Mouse (Mus musculus): ENCODE results near the gene Arsa.
"Not testable (repeated sequence)": the region's sequence is repeated elsewhere in the genome, so short reads cannot be mapped to it uniquely, and the experiment has no call there.

The Arsa gene

GRCm38 (mm10) chr15:89453865-89454478 lies 23.3 kb downstream of the Arsa start, which contains the start of gene Mapk8ip2:
Gene Mapk8ip2, plus strand, starts transcription at chr15:89453913.
- DNase-seq, result no peak

DNA sequence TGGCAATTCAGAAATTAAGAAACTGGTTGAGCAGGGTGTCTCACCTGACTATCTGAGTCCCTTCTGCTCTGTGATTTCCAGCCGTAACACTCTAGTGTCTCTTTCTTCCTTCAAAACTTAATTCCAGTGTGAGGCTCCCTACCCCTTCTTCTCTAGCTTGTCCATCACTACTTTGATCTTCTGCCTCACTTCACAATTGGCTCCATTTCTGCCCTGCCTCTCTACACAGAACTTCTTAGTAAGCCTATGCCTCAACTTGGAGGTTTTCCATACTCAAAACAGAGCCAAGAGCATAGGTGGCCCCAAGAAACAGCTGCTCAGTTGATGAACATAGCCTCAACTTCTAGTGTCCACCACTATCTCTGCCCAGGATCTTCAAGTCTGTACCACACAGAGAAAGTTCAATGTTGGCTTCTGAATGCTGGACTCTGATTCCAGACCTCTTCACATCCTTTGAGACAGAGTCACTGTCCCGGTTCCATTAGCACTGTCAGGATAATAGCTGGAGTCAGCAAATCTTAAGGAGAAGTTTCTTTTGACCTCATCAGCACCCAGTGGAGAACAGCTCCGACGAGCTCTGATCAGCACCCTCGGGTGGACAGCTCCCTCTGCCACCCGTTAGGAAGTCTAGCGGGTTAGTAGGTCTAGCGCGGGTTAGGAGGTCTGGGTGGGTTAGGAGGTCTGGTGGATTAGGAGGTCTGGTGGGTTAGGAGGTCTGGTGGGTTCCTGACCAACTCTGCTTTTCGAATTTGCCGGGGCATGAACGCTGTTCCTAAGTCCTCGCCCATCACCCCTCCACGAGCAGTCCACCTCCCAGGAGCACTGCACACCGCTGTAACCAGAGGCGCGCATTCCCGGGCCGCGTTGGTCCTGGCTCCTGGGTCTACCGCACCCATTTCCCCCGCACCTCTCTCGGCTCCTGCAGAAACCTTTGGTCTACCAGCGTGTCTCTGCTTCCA lies 24.0 kb downstream of the Arsa start:
- DNase-seq, result peak; percentile 65 to 76

DNA sequence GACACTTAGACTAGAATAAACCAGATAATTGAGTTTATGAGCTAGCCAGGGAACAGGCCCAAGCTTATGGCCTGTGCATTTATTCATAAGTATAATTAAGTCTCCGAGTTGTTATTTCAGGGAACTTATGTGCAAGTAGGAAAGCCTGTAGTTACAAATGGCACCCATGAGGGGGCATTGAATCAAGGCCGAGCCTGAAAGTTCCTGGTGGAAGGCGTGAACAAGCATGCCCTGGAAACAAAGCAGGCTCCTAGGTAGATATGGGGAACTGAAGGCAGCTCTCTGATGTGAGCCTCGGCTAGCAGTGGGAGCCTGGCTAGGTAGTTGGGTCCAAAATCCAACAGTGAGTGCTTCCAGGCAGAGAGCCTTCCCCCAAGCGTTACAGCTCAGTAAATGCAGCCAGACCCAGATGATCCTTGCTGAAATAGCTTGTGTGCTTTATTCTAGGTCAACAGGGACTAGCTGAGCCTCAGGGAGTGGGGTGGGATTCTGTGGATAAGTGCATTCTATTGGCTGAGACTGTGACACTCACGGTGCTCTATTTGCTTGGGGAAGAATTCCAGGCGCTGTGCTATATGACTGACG lies 34.6 kb downstream of the Arsa start:
- no peak for DNase-seq

DNA sequence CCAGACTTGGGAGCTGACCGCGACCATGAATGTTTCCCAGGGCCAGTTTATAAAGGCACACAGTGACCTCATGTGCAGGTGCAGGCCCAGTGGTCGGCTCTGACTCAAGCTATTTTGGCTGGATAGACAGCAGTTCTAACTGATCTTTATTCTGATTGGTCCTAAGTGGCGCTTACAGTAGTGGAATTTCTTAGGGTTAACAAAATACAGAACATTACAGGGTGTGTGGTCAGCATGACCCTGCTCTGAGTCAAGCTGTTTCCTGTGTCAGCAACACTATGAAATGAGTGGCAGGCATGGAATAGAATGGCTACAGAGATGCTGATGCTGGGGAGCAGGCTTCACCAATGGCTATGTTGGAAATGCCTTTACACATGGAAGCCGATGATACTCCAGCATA lies 41.3 kb downstream of the Arsa start:
- DNase-seq, result no peak

DNA sequence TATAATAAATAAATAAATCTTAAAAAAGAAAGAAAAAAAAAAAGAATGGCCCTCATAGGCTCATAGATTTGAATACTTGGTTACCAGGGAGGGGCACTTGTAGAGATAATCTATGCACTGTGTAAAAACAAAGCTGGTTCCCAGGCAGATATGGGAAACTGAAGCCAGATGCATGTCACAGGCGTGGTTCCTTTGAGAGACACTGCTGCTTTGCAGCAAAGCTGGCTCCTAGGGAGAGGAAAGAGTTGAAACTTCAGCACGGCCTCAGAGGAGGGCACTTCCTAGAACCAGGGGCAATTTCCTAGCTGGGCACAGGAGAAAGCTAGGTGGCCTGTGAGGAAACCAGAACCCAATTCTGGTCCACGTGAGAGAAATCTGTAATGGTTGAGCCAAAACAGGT lies 43.1 kb downstream of the Arsa start:
- DNase-seq, result no peak

DNA sequence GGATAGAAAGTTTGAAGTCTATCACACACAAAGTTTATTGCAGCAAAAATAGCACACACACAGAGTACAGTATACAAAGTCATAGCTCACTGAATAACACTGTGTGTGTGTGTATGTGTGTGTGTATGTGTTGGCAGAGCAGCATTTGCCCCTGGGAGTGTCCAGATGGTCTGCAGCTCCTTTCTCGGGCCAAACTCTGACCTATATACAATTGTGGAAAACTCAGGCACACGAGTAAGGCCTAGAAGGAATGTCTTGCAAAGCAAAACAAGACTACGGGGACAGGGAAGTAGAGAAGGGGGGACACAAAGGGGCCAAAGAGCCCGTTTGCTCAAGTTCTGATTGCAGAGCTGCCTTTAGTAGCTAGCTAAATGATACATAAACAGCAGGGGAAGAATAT lies 44.3 kb downstream of the Arsa start:
- DNase-seq, result no peak

GRCm38 (mm10) chr15:89431806-89432205 lies 45.4 kb downstream of the Arsa start:
- no peak for DNase-seq

DNA sequence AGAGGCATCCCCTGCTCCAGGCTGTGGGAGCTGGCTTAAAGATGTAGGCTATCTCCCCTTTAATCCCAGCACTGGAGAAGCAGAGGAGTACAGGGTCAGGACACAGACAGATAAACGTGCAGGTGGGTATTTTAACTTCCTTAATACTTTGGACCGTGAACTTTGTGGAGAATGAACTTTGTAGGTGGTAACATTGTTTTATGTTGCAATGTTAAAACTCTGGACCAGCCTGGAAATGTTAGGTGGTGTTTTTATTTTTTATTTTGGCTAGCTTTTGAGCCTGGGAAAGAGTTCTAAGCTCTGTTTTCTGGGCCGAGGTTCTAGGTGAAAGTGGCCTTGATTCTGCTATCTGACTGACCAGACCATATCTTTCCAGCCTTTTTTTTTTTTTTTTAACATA lies 46.0 kb downstream of the Arsa start:
- DNase-seq, result no peak

DNA sequence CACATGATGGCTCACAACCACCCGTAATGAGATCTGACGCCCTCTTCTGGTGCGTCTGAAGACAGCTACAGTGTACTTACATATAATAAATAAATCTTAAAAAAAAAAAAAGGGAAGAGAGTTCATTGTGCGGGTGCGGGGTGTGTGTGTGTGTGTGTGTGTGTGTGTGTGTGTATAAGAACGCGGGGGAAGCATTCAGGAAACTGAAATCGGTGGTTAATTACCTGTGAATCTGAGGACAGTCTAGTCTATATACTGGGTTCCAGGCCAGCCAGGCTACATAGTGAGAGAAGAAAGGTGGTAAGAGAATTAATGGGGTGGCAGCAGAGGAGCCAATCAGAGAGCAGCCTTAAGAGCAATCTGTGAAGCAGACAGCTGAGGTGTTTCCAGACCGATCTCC lies 46.5 kb downstream of the Arsa start:
- not testable (repeated sequence) for DNase-seq

DNA sequence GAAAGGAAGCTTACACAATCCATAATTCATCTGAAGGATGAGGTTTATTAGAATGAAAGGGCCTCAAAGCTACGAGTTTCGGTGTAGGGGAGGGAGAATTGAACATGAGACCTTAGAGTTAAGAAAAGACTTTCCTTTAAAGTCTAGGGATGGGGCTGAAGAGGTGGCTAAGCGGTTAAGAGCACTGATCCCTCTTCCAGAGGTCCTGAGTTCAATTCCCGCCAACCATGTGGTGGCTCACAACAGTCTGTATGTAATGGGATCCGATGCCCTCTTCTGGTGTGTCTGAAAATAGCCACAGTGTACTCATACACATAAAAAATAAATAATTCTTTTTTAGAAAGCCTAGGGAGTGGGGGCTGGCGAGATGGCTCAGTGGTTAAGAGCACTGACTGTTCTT lies 46.9 kb downstream of the Arsa start:
- no peak for DNase-seq

GRCm38 (mm10) chr15:89429352-89430221 lies 47.6 kb downstream of the Arsa start, which contains the start of the genes C730034F03Rik, Gm44502 and Chkb:
Gene C730034F03Rik, plus strand, starts transcription at chr15:89429589.
Gene Gm44502, minus strand, starts transcription at chr15:89429696.
Gene Chkb, minus strand, starts transcription at chr15:89429908.
- DNase-seq, result peak; percentile 92 to 95

DNA sequence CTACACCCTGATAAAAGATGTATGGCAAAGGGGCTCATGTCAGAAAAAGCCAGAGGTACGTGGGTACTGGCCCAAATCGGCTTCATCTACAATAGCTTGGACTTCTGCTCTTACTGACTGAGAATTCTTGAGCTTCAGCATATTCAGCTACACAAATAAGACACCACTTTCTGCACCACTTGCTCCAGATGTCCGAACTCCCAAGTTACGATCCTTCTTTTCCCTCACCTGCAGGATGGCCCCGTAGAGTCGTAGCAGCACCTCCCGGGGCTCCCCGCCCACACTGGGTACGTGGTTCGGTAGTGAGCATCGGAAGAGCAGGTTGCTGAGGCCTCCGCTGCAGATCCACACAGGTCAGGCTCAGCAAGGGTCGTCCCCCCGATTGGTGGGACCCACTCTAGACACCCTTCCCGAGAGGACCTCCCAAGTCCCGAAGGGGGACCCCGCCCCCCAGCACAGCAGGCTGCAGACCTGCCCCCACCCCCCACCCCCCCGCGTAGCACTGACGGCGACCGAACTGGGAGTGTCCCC lies 48.3 kb downstream of the Arsa start:
- no peak for DNase-seq

- DNase-seq, result no peak
These were observed 49.0 kb downstream of the Arsa start for GRCm38 (mm10) chr15:89428136-89428790.

DNA sequence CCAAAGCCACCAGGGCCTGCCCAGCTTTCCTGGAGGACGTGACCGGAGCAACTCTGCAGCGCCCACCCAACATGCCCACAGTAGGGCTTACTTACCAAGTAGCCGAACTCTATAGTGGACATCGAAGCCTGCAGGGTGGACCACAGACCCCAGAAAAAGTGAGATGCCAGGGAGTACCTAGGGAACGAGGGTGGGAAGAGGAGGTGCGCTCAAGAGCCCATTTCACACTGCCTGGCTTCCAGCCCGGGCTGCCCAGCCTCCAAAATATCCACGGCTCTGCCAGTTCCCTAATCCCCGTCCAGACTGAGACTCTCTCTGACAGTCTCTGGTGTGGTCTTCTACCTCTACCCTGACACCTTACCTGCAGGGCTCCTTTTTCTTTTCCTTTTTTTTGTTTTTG lies 50.5 kb downstream of the Arsa start:
- peak in 1 of 2 experiments; percentile 18 for DNase-seq

GRCm38 (mm10) chr15:89425711-89426121 lies 51.5 kb downstream of the Arsa start, which contains the start of gene Cpt1b:
Gene Cpt1b, minus strand, starts transcription at chr15:89425863.
- DNase-seq, result peak in 1 of 2 experiments; percentile 30

DNA sequence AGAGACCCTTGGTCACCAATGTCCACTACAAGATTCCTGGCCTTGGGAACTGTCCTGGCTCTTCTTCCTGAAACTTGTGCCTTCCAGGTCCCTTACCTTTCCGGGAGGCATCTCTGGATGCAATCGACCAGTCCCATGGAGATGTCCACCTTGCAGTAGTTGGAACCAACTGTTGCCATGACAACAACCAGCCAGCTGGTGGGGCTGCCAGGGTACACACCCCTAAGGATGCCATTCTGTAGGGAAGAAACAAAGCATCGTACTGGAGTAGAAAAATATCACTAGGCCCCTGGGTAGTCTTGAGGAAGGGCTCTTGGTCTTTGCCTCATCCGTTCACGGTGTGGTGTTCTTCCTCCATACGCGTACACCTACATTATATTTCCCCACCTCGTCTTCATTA lies 52.6 kb downstream of the Arsa start:
- DNase-seq, result no peak
